Mouse (Mus musculus): ENCODE measurements around the gene Coa5.

- no peak for TF ChIP-seq POLR2A (IDR thresholded peaks at IDR 0.05; ENCODE audit: low read depth, low read length)
- TF ChIP-seq TBP (conservative IDR thresholded peaks at IDR 0.05; ENCODE audit: low read depth, low read length), result no peak
- TF ChIP-seq CTCF (conservative IDR thresholded peaks at IDR 0.05 in 1 of 2, IDR thresholded peaks at IDR 0.05 in 1 of 2; ENCODE audit: low read depth in 2 of 2, low read length in 2 of 2), result peak in 1 of 2 experiments; percentile 74; a peak in 2 of 4 replicates
- TF ChIP-seq ZNF384 (IDR thresholded peaks at IDR 0.05; ENCODE audit: low read depth, low read length), result no peak
- no peak for TF ChIP-seq EP300 (IDR thresholded peaks at IDR 0.05; ENCODE audit: low read length)
- no peak for TF ChIP-seq NELFE (IDR thresholded peaks at IDR 0.05; ENCODE audit: low read depth, low read length)
- no peak for TF ChIP-seq CHD2 (IDR thresholded peaks at IDR 0.05; ENCODE audit: low read length)
- no peak for TF ChIP-seq PAX5 (IDR thresholded peaks at IDR 0.05; ENCODE audit: low read length)
- no peak for TF ChIP-seq MAX (IDR thresholded peaks at IDR 0.05; ENCODE audit: low read length)
- TF ChIP-seq TCF12 (IDR thresholded peaks at IDR 0.05; ENCODE audit: low read depth, low read length), result no peak
- TF ChIP-seq POLR2AphosphoS2 (IDR thresholded peaks at IDR 0.05; ENCODE audit: low read depth, low read length), result no peak
- TF ChIP-seq UBTF (IDR thresholded peaks at IDR 0.05; ENCODE audit: low read depth, low read length), result no peak
- TF ChIP-seq GABPA (IDR thresholded peaks at IDR 0.05; ENCODE audit: insufficient replicate concordance, low read depth, low read length), result no peak
These were observed 41.6 kb upstream of the Coa5 start for GRCm38 (mm10) chr1:37471179-37472148.
